Mouse (Mus musculus): ENCODE data around the gene Pdpn.

DNA sequence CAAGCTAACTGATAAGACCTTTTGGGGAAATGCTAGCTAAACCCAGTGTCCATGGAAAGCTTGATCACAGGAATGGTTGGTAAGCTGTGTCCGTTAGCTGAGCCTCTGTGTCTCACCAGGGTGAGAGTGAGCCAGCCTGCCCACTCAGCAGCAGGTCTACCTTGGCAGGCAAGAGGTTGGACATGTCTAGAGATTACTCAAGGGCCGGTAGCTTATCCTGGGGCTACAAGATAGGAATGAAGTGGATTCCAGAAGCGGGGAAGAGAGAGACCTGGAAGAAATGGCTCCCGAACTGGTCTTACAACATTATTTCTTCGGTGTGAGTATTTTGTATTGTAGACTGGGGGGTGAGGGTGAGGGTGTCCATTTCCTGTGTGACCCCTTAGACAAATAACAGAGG, 1.7 kb upstream of the Pdpn start:
- TF ChIP-seq GATA1 (IDR thresholded peaks at IDR 0.05; ENCODE audit: borderline replicate concordance, low read length) (no peak), FLI1 (IDR thresholded peaks at IDR 0.05; ENCODE audit: low read length) (no peak)
